Mouse (Mus musculus) heart, adult 2 months (tissue): ENCODE results near the gene Fuca2. TPM values are rescaled to one million over a fixed set of nuclear protein-coding genes. Genes with fewer than 3 reads are reported as not detected.
"Not testable (repeated sequence)": the region's sequence is repeated elsewhere in the genome, so short reads cannot be mapped to it uniquely, and the experiment has no call there.

Experiments used
- DNase-seq, 2 experiments: peaks; one replicate each; pipeline ENCODE4 v3.0.0; 2021
- H3K27ac ChIP-seq: fragments of 200-600 bp; 2 replicates; pipeline ENCODE4 v1.8.1; 2022
- H3K27me3 ChIP-seq: fragments of 200-500 bp; 2 replicates; pipeline ENCODE4 v1.6.1; 2012; ENCODE audit warnings: mild to moderate bottlenecking, low read length, inconsistent platforms, mixed read lengths; ENCODE audit not compliant: control insufficient read depth, insufficient read depth
- H3K36me3 ChIP-seq: fragments of 200-500 bp; 2 replicates; pipeline ENCODE4 v1.6.1; 2012; ENCODE audit warnings: low read length, inconsistent platforms; ENCODE audit not compliant: control insufficient read depth, insufficient read depth
- H3K4me1 ChIP-seq: fragments of 200-500 bp; 2 replicates; pipeline ENCODE4 v1.6.1; 2011; ENCODE audit warnings: low read length; ENCODE audit not compliant: control insufficient read depth, insufficient read depth
- H3K4me3 ChIP-seq: fragments of 200-600 bp; 2 replicates; pipeline ENCODE4 v1.8.1; 2022
- H3K79me2 ChIP-seq: fragments of 200-500 bp; replicated peaks from 2 replicates; pipeline ENCODE4 v1.6.1; 2012; ENCODE audit warnings: mild to moderate bottlenecking, inconsistent platforms, low read length, moderate library complexity, mixed read lengths; ENCODE audit not compliant: control insufficient read depth, insufficient read depth
- H3K9ac ChIP-seq: fragments of 200-500 bp; 2 replicates; pipeline ENCODE4 v1.6.1; 2012; ENCODE audit warnings: low read depth, mild to moderate bottlenecking, control low read depth, inconsistent platforms, low read length, mixed read lengths
- CTCF ChIP-seq: fragments of 200-600 bp; IDR thresholded peaks from 2 replicates; pipeline ENCODE4 v1.8.1; 2022; ENCODE audit warnings: antibody characterized with exemption, mild to moderate bottlenecking, moderate library complexity
- EP300 ChIP-seq: fragments of 200-500 bp; IDR thresholded peaks from 2 replicates; pipeline ENCODE4 v1.6.1; 2011; ENCODE audit warnings: low read depth, low read length, control low read depth; ENCODE audit not compliant: insufficient read depth
- POLR2A ChIP-seq: fragments of 200-500 bp; IDR thresholded peaks from 2 replicates; pipeline ENCODE4 v1.6.1; 2011; ENCODE audit warnings: mild to moderate bottlenecking, low read depth, low read length, control low read depth; ENCODE audit not compliant: insufficient read depth
- WGBS: fragments of 180-500 bp; shearing (Covaris S2); methylation state at CpG from one replicate; pipeline ENCODE4 v1.1.7; 2018; 5-methylcytosine and 5-hydroxymethylcytosine counted together
- intact Hi-C: fragments of 180-260 bp; cut with DNase I; formaldehyde crosslinking; loops from one replicate; pipeline ENCODE4 v1.15.1; 2025
- polyA plus RNA-seq: library from polyadenylated mRNA; depleted of rRNA; stranded (reverse); fragments of >200 nt; gene quantifications from 2 replicates; pipeline ENCODE4 v1.2.3, GENCODE M21; 2012
- total RNA-seq, 2 experiments: library from RNA; stranded (reverse); gene quantifications; 2 replicates each; pipeline ENCODE4 v1.2.3; 2021

The Fuca2 gene
- total and polyA plus RNA-seq, 3 experiments: 86.2 to 207 (median 202) TPM

GRCm38 (mm10) chr10:13485958-13486357 lies 13.4 kb upstream of the Fuca2 start:
- 77% methylated on average over 4 of the region's 4 CpGs for WGBS
- TF ChIP-seq POLR2A: no peak
- TF ChIP-seq CTCF: no peak
- TF ChIP-seq EP300: no peak
- intact Hi-C loops: no loop called here

GRCm38 (mm10) chr10:13489671-13490070 lies 9.7 kb upstream of the Fuca2 start:
- Histone ChIP-seq H3K27me3 (no peaks in the 10 kb centered on the region), H3K9ac (no peak overlapping the region), H3K4me1 (no peaks in the 10 kb centered on the region; the same call in 1 of the 2 replicates), H3K27ac (peak overlapping the region; percentile 53), H3K4me3 (no peak overlapping the region), H3K36me3 (no peaks in the 10 kb centered on the region; the same call in 1 of the 2 replicates), H3K79me2 (no peaks in the 10 kb centered on the region)
- intact Hi-C loops: no loop called here
- TF ChIP-seq EP300 (no peak), POLR2A (no peak), CTCF (no peak)
- peak; percentile 30 to 51 for DNase-seq
- WGBS: 30% methylated on average over 6 of the region's 6 CpGs

More at GRCm38 (mm10) chr10:13485958-13486357, 13.4 kb upstream of the Fuca2 start:
- Histone ChIP-seq H3K9ac (no peak overlapping the region), H3K4me3 (no peak overlapping the region), H3K79me2 (no peaks in the 10 kb centered on the region), H3K36me3 (no peaks in the 10 kb centered on the region; the same call in 1 of the 2 replicates), H3K4me1 (no peaks in the 10 kb centered on the region; the same call in 1 of the 2 replicates), H3K27me3 (no peaks in the 10 kb centered on the region), H3K27ac (no peak overlapping the region)
- DNase-seq: no peak

GRCm38 (mm10) chr10:13493978-13494686 lies 5.2 kb upstream of the Fuca2 start:
- H3K27me3 ChIP-seq: no peaks in the 10 kb centered on the region
- no peaks in the 10 kb centered on the region; the same call in 1 of the 2 replicates for H3K36me3 ChIP-seq
- no peak overlapping the region for H3K9ac ChIP-seq
- intact Hi-C loops: no loop called here
- H3K27ac ChIP-seq: no peak overlapping the region
- no peak for TF ChIP-seq POLR2A
- TF ChIP-seq EP300: no peak
- no peak for TF ChIP-seq CTCF
- WGBS: 75% methylated on average over 9 of the region's 9 CpGs
- DNase-seq: no peak
- H3K4me1 ChIP-seq: peaks cover 4% of the 10 kb centered on the region
- no peak overlapping the region for H3K4me3 ChIP-seq
- H3K79me2 ChIP-seq: no peaks in the 10 kb centered on the region

GRCm38 (mm10) chr10:13496315-13496714 lies 3.0 kb upstream of the Fuca2 start:
- peak; percentile 39 to 68 for DNase-seq
- 57% methylated on average over 3 of the region's 3 CpGs for WGBS
- H3K27ac ChIP-seq: peak overlapping the region; percentile 56
- no peaks in the 10 kb centered on the region for H3K27me3 ChIP-seq
- H3K4me1 ChIP-seq: peaks cover 4% of the 10 kb centered on the region
- intact Hi-C loops: loop anchor here (5.0 kb wide), 1 partner anchor 49 kb away; no protein-coding TSS in a partner anchor
- no peak overlapping the region for H3K9ac ChIP-seq
- H3K36me3 ChIP-seq: no peaks in the 10 kb centered on the region
- TF ChIP-seq EP300: no peak
- 0 out of 2 replicates have a peak, but pooled peaks have one; percentile 10 for TF ChIP-seq POLR2A
- no peak overlapping the region for H3K4me3 ChIP-seq
- H3K79me2 ChIP-seq: no peaks in the 10 kb centered on the region

GRCm38 (mm10) chr10:13500473-13500872 lies 1.1 kb downstream of the Fuca2 start:
- Histone ChIP-seq H3K27me3 (no peaks in the 10 kb centered on the region), H3K36me3 (peaks cover 10% of the 10 kb centered on the region), H3K27ac (peak overlapping the region; percentile 73), H3K79me2 (0 out of 2 replicates have a peak, but pooled peaks cover 2% of the 10 kb centered on the region), H3K4me1 (peaks cover 4% of the 10 kb centered on the region), H3K4me3 (peak overlapping the region; percentile 66), H3K9ac (peak overlapping the region; percentile 78; the same call in 1 of the 2 replicates)
- intact Hi-C loops: no loop called here
- 41% methylated on average over 9 of the region's 9 CpGs for WGBS
- peak in 1 of 2 experiments; percentile 41 for DNase-seq
- no peak for TF ChIP-seq EP300
- TF ChIP-seq CTCF: no peak
- no peak for TF ChIP-seq POLR2A

GRCm38 (mm10) chr10:13500938-13501496 lies 1.7 kb downstream of the Fuca2 start:
- H3K79me2 ChIP-seq: 0 out of 2 replicates have a peak, but pooled peaks cover 2% of the 10 kb centered on the region
- WGBS: 1% methylated on average over 30 of the region's 30 CpGs
- peak overlapping the region; percentile 73 for H3K27ac ChIP-seq
- H3K36me3 ChIP-seq: peaks cover 14% of the 10 kb centered on the region
- H3K9ac ChIP-seq: peak overlapping the region; percentile 78
- peak overlapping the region; percentile 66 for H3K4me3 ChIP-seq
- no peaks in the 10 kb centered on the region for H3K27me3 ChIP-seq
- TF ChIP-seq POLR2A (peak; percentile 72), EP300 (peak; percentile 48; the same call in 1 of the 2 replicates), CTCF (no peak)
- intact Hi-C loops: no loop called here
- peaks cover 4% of the 10 kb centered on the region for H3K4me1 ChIP-seq
- peak; percentile 88 to 92 for DNase-seq

- intact Hi-C loops, DNase-seq, H3K4me1 ChIP-seq, H3K79me2 ChIP-seq, H3K27me3 ChIP-seq: not testable (repeated sequence)
- 48% methylated on average over 4 of the region's 4 CpGs for WGBS
- Histone ChIP-seq H3K4me3 (peak overlapping the region; percentile 43), H3K9ac (peak overlapping the region; percentile 78), H3K27ac (peak overlapping the region; percentile 60), H3K36me3 (peaks cover 18% of the 10 kb centered on the region)
Observed at GRCm38 (mm10) chr10:13501533-13501932, 2.2 kb downstream of the Fuca2 start.
